Mouse (Mus musculus) Patski (cell line): ENCODE results near the gene Paics. TPM values are rescaled to one million over a fixed set of nuclear protein-coding genes. Genes with fewer than 3 reads are reported as not detected.
"Not testable (repeated sequence)": the region's sequence is repeated elsewhere in the genome, so short reads cannot be mapped to it uniquely, and the experiment has no call there.

Experiments used
- ATAC-seq: fragments of 100-300 bp; one replicate; pipeline ENCODE4 v1.8.0; 2021
- CTCF ChIA-PET: fragments of 350-600 bp; sonication (Branson Sonifier 250); formaldehyde crosslinking; loops from one replicate; lab custom pipeline; 2022; ENCODE audit warnings: inconsistent platforms; lab: Charles Lee
- POLR2A ChIA-PET: fragments of 350-600 bp; sonication (Branson Sonifier 250); formaldehyde crosslinking; loops from one replicate; lab custom pipeline; 2022; ENCODE audit warnings: antibody characterized with exemption, inconsistent platforms; lab: Charles Lee
- DNase-seq: peaks from one replicate; pipeline ENCODE4 v3.0.0-alpha.2; 2011; ENCODE audit warnings: low read depth, low spot score
- H3K27me3 ChIP-seq: fragments of 371-371 bp; one replicate; pipeline ENCODE4 v1.5.1; 2021
- CTCF ChIP-seq: fragments of 100-300 bp; IDR thresholded peaks from one replicate; pipeline ENCODE4 v1.5.1; 2021
- in situ Hi-C: fragments of 300-500 bp; cut with MboI; formaldehyde crosslinking; loops from 3 replicates; pipeline ENCODE4 v1.11.1; 2018; ENCODE audit warnings: low pct_unique_long_range_greater_than_20kb, mixed read lengths
- polyA plus RNA-seq: library from polyadenylated mRNA; unstranded; gene quantifications from one replicate; pipeline ENCODE4 v1.2.3, GENCODE M21; 2021

The Paics gene
- polyA plus RNA-seq = 335 TPM

DNA sequence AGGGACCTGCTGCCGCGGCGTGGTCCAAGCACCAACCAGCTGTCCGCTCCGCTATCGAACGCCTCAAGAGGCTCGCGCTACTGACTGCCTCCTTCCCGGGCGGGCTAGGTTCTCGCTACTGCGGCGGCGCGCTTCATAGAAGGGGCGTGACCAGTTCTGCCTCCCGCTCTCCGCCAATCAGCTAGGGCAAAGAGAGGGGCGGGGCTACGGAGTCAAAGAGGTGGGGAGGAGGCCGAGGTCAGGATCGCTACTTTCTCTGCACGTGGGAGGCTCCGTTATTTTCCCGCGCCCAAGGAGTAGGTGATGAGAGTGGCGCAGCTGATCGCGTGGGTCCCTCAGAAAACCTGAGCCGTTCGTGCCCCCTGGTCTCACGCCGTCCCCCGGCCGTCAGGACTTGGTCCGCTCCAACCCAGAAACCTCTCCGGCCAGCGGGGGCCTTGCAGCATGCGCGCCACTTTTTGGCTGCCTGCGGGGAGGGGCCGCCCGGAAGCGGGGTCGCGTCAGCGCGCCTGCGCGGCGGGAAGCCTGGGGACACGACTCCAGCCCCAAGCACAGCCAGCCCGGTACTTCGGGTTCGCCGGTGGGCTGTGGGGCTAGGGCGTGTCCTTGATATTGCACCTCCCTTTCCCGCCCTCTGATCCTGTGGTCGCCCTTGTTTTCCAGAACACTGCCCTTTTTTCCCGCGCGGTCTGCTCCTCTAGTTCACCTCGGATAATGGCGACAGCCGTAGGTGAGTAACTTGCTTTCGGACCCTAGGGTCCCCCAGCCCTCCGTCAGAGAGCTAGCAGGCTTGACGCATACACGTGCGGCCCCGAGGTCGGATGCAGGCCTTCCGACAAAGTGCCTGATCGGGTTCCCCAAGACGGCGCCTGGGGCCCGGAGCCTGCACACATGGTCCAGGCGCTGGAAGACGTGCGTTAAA, at the start of gene Paics, which contains the start of gene Ppat:
TSS of gene Paics (plus strand) at position 202 of the 922 bp plus-strand sequence.
TSS of gene Ppat (minus strand) at position 473 of the 922 bp plus-strand sequence.
- CTCF ChIA-PET = interaction anchor here (1.0 to 2.3 kb wide), 9 partner anchors 9 to 63 kb away, joined by 3 to 18 read pairs (median 4); no protein-coding TSS in a partner anchor
- in situ Hi-C loops = loop anchor here (5.0 to 10.0 kb wide), 2 partner anchors 49 to 367 kb away; partner anchors contain the start of gene Cep135

DNA sequence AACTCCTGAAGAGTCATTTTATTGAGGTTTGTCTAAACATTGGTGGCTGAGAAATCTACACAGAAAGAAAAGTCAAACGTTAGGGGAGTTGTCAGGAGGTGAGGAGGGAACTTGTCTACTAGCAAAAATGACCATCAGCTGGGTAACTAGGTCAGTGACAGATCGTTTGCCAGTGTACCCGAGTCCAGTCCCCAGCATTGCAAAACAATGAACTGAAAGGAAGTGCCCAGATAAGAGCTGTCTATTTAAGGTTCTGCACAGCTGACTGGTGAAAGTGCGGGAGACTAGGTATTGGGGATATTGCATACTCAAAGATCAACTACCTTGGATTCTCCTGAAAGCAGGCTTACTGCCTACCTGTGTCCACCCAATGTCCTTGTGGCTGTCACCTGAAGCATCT, 49.0 kb upstream of the Paics start:
- DNase-seq (no peak), ATAC-seq (no peak)
- ChIA-PET CTCF (interaction anchor here (1.1 to 1.5 kb wide), 2 partner anchors 30 to 82 kb away, joined by 3 read pairs; no protein-coding TSS in a partner anchor), POLR2A (no interaction called here)
- H3K27me3 ChIP-seq = no peaks in the 10 kb centered on the region
- in situ Hi-C loops = loop anchor here (5.0 kb wide), 1 partner anchor 50 kb away; the partner anchor contains the start of genes Paics and Ppat
- TF ChIP-seq CTCF = no peak

More for the DNA sequence above, at the start of gene Paics, which contains the start of gene Ppat:
- DNase-seq (peak; percentile 96), ATAC-seq (peak; percentile 90)
- no peaks in the 10 kb centered on the region for H3K27me3 ChIP-seq
- TF ChIP-seq CTCF = no peak
- POLR2A ChIA-PET = interaction anchor here (0.6 to 2.7 kb wide), 7 partner anchors 9 to 482 kb away, joined by 3 to 18 read pairs (median 6); partner anchors contain the start of gene Aasdh

DNA sequence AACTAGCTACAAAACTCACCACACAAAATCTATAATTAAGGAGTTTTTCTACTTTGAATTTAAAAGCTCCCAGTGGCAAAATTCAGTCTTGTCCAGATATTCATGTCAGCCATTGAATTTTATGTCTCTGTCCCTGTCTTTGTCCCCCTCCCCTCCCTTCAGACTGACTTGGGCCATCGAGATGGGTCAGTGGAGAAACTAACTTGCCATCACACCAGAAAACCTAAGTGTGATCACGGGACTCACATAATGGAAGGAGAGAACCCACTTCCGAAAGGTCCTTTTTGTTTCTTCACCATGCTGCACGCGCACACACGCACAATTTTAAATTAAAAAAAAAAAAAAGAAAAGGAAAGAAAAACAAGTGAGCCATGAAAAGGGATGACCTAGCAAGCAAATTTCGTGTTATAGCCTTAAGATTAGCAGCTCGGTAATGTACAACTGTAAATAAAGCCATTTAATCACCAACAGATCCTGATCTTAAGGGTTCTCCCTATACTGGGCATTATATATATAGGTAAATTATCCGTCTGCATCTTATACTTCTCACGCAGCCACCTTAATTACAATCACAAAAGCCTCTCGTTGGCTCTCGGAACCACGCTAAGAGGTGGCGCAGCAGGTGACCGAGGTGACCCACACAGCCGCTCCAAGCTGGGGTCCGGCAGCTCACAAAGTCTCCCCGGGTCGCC, 46.2 kb upstream of the Paics start:
- ATAC-seq = no peak

DNA sequence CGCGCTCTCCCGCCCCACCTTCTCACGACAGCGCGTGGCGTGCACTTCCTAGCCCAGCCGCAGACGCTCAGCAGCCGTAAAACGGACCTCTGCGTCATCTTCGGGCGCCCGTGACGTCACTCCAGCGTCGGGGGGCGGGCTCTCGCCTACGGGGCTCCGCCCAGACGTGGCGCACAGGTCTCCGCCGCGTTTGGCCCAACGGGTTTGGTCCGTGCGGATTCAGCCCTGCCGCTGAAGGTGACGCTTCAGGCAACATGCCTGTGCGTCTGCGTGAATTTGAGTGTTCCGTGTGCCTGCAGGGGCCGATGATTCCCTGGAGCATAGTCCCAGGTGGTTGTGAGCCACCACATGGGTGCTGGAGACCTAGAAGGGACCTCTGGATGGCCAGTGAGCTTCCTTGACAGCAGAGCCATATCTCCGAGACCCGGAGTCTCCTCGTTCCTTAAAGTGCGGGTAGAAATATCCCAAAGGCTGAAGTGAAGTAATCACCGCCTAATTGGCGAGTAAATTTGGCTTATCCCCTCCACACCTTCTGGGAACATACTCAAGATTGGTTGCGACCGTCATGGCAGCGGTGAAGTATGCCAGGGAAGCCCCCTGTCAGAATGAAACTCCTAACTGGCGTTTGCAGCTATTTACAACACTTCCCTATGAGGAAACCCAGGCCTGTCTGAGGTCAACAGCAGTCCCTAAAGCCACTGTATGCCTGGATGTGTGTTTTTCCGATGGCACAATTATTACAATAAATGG, 45.5 kb upstream of the Paics start, which contains the start of gene Aasdh:
TSS of gene Aasdh (minus strand) at position 110 of the 750 bp plus-strand sequence.
- ATAC-seq (peak; percentile 94), DNase-seq (peak; percentile 82)
- ChIA-PET POLR2A (interaction anchor here (0.6 to 1.8 kb wide), 7 partner anchors 11 to 411 kb away, joined by 3 to 8 read pairs (median 3); partner anchors contain the start of genes Paics and Ppat), CTCF (interaction anchor here (0.8 to 4.1 kb wide), 7 partner anchors 9 to 71 kb away, joined by 3 to 35 read pairs (median 4); partner anchors contain the start of genes Paics and Ppat)
- TF ChIP-seq CTCF = no peak
- no peaks in the 10 kb centered on the region for H3K27me3 ChIP-seq
- in situ Hi-C loops = no loop called here

More for the DNA sequence above, 46.2 kb upstream of the Paics start:
- no peaks in the 10 kb centered on the region for H3K27me3 ChIP-seq
- DNase-seq = no peak
- ChIA-PET CTCF (interaction anchor here (1.0 to 4.1 kb wide), 4 partner anchors 10 to 49 kb away, joined by 3 to 35 read pairs (median 4); no protein-coding TSS in a partner anchor), POLR2A (interaction anchor here (0.6 to 1.8 kb wide), 8 partner anchors 10 to 195 kb away, joined by 3 to 8 read pairs (median 3); partner anchors contain the start of genes Paics and Ppat)
- no peak for TF ChIP-seq CTCF
- in situ Hi-C loops = loop anchor here (5.0 kb wide), 1 partner anchor 47 kb away; the partner anchor contains the start of genes Paics and Ppat

DNA sequence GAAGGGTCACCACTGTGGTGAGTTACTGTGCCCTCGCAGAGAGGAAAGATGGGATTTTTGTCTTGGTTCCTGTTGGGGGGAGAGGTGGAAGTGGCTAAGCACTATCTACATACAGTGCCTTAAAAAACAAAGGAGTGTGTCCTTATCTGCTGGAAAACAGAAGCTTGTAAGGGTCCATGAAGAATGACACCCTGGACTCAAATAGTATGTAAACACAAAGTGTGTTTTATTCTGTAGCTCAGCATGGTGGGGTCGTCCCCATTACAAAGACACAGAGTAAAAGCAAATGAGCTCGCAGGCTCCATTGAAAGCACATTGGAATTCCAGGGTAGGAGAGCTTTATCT, 45.0 kb upstream of the Paics start:
- no peak for ATAC-seq
- POLR2A ChIA-PET = interaction anchor here (0.6 to 1.7 kb wide), 4 partner anchors 17 to 410 kb away, joined by 3 to 7 read pairs (median 3); no protein-coding TSS in a partner anchor

DNA sequence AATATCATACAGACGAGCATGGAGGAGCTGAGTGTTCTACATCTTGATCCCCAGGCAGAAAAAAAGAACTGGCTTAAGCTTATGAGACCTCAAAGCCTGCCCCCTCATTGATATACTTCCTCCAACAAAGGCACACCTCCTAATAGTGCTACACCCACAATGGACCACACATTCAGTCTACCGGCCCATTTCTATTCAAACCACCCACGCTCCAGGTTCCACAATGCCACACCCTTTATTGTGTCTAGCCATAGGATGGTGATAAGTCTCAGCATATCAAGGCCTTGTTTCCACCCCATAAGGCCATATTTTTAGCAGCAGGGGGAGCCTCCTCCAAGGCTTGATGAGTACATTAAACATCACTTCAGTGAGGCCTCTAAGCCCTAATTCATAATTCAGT, 40.3 kb upstream of the Paics start:
- H3K27me3 ChIP-seq = no peaks in the 10 kb centered on the region
- ATAC-seq (no peak), DNase-seq (no peak)
- in situ Hi-C loops = no loop called here
- no peak for TF ChIP-seq CTCF
- CTCF ChIA-PET = interaction anchor here (1.5 to 3.2 kb wide), 2 partner anchors 11 to 46 kb away, joined by 4 to 12 read pairs; no protein-coding TSS in a partner anchor
- POLR2A ChIA-PET = no interaction called here

More for the DNA sequence above, 45.0 kb upstream of the Paics start:
- CTCF ChIA-PET = interaction anchor here (0.8 to 4.1 kb wide), 6 partner anchors 8 to 70 kb away, joined by 3 to 35 read pairs (median 4); partner anchors contain the start of genes Paics and Ppat
- in situ Hi-C loops = no loop called here
- H3K27me3 ChIP-seq = no peaks in the 10 kb centered on the region
- DNase-seq = no peak
- TF ChIP-seq CTCF = no peak

DNA sequence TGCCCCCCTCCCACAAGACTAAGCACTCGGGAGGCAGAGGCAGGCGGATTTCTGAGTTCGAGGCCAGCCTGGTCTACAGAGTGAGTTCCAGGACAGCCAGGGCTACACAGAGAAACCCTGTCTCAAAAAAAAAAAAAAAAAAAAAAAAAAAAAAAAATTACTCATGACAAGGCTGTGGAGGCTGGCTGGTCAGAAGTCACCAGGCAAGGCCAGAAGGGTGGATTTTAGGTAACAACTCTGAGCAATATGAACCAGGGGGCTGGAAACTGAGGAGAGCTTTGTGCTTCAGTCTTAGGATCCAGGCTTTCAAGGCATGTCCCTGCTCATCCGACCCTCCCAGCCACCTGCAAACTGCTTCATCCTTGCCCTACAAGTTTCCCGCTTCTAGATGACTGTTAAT, 38.6 kb upstream of the Paics start:
- ATAC-seq, H3K27me3 ChIP-seq, in situ Hi-C loops, POLR2A ChIA-PET, DNase-seq: not testable (repeated sequence)
- CTCF ChIA-PET = interaction anchor here (1.3 to 3.2 kb wide), 3 partner anchors 10 to 44 kb away, joined by 3 to 12 read pairs (median 4); no protein-coding TSS in a partner anchor

DNA sequence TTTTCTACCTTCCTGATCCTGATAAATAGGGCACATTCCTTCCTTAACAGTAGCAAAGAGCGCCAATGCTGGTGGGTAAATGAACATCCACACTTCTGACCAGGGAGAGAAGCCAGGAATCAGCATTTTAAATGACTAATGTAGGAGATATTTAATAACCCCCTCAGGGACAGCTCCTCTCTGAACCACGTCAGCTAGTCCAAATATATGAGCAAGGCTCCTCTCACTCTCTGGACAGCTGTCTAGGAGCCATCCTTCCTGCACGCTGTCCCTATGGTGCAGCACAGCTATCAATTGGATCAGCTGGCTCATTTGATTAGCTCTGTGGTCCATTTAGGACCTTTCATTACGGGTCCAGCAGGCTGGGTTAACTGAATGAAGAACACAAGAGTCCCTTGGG, 28.3 kb upstream of the Paics start:
- ATAC-seq = peak; percentile 66
- CTCF ChIA-PET = interaction anchor here (0.8 to 6.1 kb wide), 12 partner anchors 11 to 61 kb away, joined by 3 to 35 read pairs (median 4); partner anchors contain the start of genes Aasdh, Paics and Ppat
- no peak for DNase-seq
- H3K27me3 ChIP-seq = no peaks in the 10 kb centered on the region
- POLR2A ChIA-PET = interaction anchor here (0.8 to 3.1 kb wide), 4 partner anchors 17 to 32 kb away, joined by 3 to 18 read pairs (median 6); partner anchors contain the start of genes Aasdh, Paics and Ppat
- no peak for TF ChIP-seq CTCF
- in situ Hi-C loops = no loop called here
